Mouse (Mus musculus): ENCODE measurements around the gene Fmo1.

Fmo1 gene

GRCm38 (mm10) chr1:162862328-162862727, 4.1 kb downstream of the Fmo1 start:
- DNase-seq (ENCODE audit: low spot score), result no peak

- no peak for DNase-seq (ENCODE audit: low spot score)
Measured at GRCm38 (mm10) chr1:162859996-162860605, 6.3 kb downstream of the Fmo1 start.

- no peak for DNase-seq (ENCODE audit: low spot score)
Measured at GRCm38 (mm10) chr1:162859545-162859976, 6.8 kb downstream of the Fmo1 start.

GRCm38 (mm10) chr1:162858748-162859130, 7.7 kb downstream of the Fmo1 start:
- no peak for DNase-seq (ENCODE audit: low spot score)

GRCm38 (mm10) chr1:162857766-162858747, 8.4 kb downstream of the Fmo1 start:
- DNase-seq (ENCODE audit: low spot score), result no peak

GRCm38 (mm10) chr1:162853812-162854482, 12.5 kb downstream of the Fmo1 start:
- no peak for DNase-seq (ENCODE audit: low spot score)

- DNase-seq (ENCODE audit: low spot score), result no peak
Measured at GRCm38 (mm10) chr1:162847554-162847953, 18.9 kb downstream of the Fmo1 start.

GRCm38 (mm10) chr1:162840211-162840610, 26.2 kb downstream of the Fmo1 start:
- DNase-seq (ENCODE audit: low spot score), result no peak

- no peak for DNase-seq (ENCODE audit: low spot score)
Measured at GRCm38 (mm10) chr1:162838976-162839375, 27.4 kb downstream of the Fmo1 start.

GRCm38 (mm10) chr1:162834342-162834741, 32.1 kb downstream of the Fmo1 start:
- no peak for DNase-seq (ENCODE audit: low spot score)

- no peak for DNase-seq (ENCODE audit: low spot score)
Measured at GRCm38 (mm10) chr1:162832574-162832953, 33.8 kb downstream of the Fmo1 start.

- no peak for DNase-seq (ENCODE audit: low spot score)
Measured at GRCm38 (mm10) chr1:162831838-162832573, 34.4 kb downstream of the Fmo1 start.

- no peak for DNase-seq (ENCODE audit: low spot score)
Measured at GRCm38 (mm10) chr1:162819280-162819679, 47.1 kb downstream of the Fmo1 start.

GRCm38 (mm10) chr1:162815381-162816127, 50.9 kb downstream of the Fmo1 start:
- DNase-seq (ENCODE audit: low spot score), result no peak

- no peak for DNase-seq (ENCODE audit: low spot score)
Measured at GRCm38 (mm10) chr1:162814932-162815331, 51.5 kb downstream of the Fmo1 start.

GRCm38 (mm10) chr1:162813836-162814156, 52.6 kb downstream of the Fmo1 start, which contains the start of gene Fmo4:
Gene Fmo4 (minus strand): TSS chr1:162813972.
- DNase-seq (ENCODE audit: low spot score), result no peak

GRCm38 (mm10) chr1:162813143-162813835, 53.1 kb downstream of the Fmo1 start:
- DNase-seq (ENCODE audit: low spot score), result no peak

GRCm38 (mm10) chr1:162808541-162808940, 57.9 kb downstream of the Fmo1 start:
- DNase-seq (ENCODE audit: low spot score), result no peak

GRCm38 (mm10) chr1:162807441-162807840, 59.0 kb downstream of the Fmo1 start:
- DNase-seq (ENCODE audit: low spot score), result no peak

- no peak for DNase-seq (ENCODE audit: low spot score)
Measured at GRCm38 (mm10) chr1:162805011-162805410, 61.4 kb downstream of the Fmo1 start.

GRCm38 (mm10) chr1:162796441-162796840, 70.0 kb downstream of the Fmo1 start:
- no peak for DNase-seq (ENCODE audit: low spot score)
